Mouse (Mus musculus) thymus, adult 2 months (tissue): ENCODE results near the gene Pvalb. TPM values are rescaled to one million over a fixed set of nuclear protein-coding genes. Genes with fewer than 3 reads are reported as not detected.

Source experiments
- DNase-seq: peaks from one replicate; pipeline ENCODE4 v3.0.0; 2021
- H3K27ac ChIP-seq: fragments of 200-500 bp; 2 replicates; pipeline ENCODE4 v1.5.1; 2012; ENCODE audit warnings: low read length, control low read depth; ENCODE audit not compliant: control insufficient read depth, insufficient read depth
- H3K27me3 ChIP-seq: fragments of 200-500 bp; 2 replicates; pipeline ENCODE4 v1.6.1; 2012; ENCODE audit warnings: mild to moderate bottlenecking, low read length, moderate library complexity, mixed read lengths; ENCODE audit not compliant: control insufficient read depth, insufficient read depth
- H3K36me3 ChIP-seq: fragments of 200-500 bp; 2 replicates; pipeline ENCODE4 v1.6.1; 2012; ENCODE audit warnings: mild to moderate bottlenecking, low read length, moderate library complexity; ENCODE audit not compliant: control insufficient read depth, insufficient read depth
- H3K4me1 ChIP-seq: fragments of 200-500 bp; replicated peaks from 2 replicates; pipeline ENCODE4 v1.6.1; 2012; ENCODE audit warnings: low read length; ENCODE audit not compliant: control insufficient read depth, insufficient read depth
- H3K4me3 ChIP-seq: fragments of 200-500 bp; 2 replicates; pipeline ENCODE4 v1.5.1; 2012; ENCODE audit warnings: mild to moderate bottlenecking, low read length, control low read depth, moderate library complexity; ENCODE audit not compliant: control insufficient read depth, insufficient read depth
- CTCF ChIP-seq: fragments of 200-500 bp; IDR thresholded peaks from 2 replicates; pipeline ENCODE4 v1.5.1; 2012; ENCODE audit warnings: mild to moderate bottlenecking, control low read depth, low read length, moderate library complexity, borderline replicate concordance; ENCODE audit not compliant: control insufficient read depth, poor library complexity, insufficient read depth; ENCODE audit errors: extremely low read depth
- POLR2A ChIP-seq: fragments of 200-500 bp; IDR thresholded peaks from 2 replicates; pipeline ENCODE4 v1.6.1; 2012; ENCODE audit warnings: mild to moderate bottlenecking, low read length, control low read depth, moderate library complexity; ENCODE audit not compliant: control insufficient read depth, poor library complexity, insufficient read depth; ENCODE audit errors: extremely low read depth
- WGBS: fragments of 180-500 bp; shearing (Covaris S2); methylation state at CpG from one replicate; pipeline ENCODE4 v1.1.7; 2018; 5-methylcytosine and 5-hydroxymethylcytosine counted together
- polyA plus RNA-seq: library from polyadenylated mRNA; depleted of rRNA; stranded (reverse); fragments of >200 nt; gene quantifications from 2 replicates; pipeline ENCODE4 v1.2.3, GENCODE M21; 2012; rRNA removed

Pvalb gene
- polyA plus RNA-seq, 1 experiment = 0.71 TPM

- H3K4me1 ChIP-seq = no peaks in the 10 kb centered on the region
- no peak overlapping the region for H3K27ac ChIP-seq
- H3K4me3 ChIP-seq = no peak overlapping the region
- no peak for TF ChIP-seq CTCF
- no peak for TF ChIP-seq POLR2A
- 72% methylated on average over 11 of the region's 11 CpGs for WGBS
- H3K27me3 ChIP-seq = no peaks in the 10 kb centered on the region
- DNase-seq = no peak
- no peaks in the 10 kb centered on the region for H3K36me3 ChIP-seq
Measured at GRCm38 (mm10) chr15:78153045-78153775, 53.0 kb downstream of the Pvalb start.

GRCm38 (mm10) chr15:78148565-78148964, 57.6 kb downstream of the Pvalb start:
- WGBS = 64% methylated on average over 7 of the region's 7 CpGs
- H3K4me1 ChIP-seq = no peaks in the 10 kb centered on the region
- DNase-seq = no peak
- no peak for TF ChIP-seq CTCF
- no peak for TF ChIP-seq POLR2A
- H3K27me3 ChIP-seq = no peaks in the 10 kb centered on the region
- H3K27ac ChIP-seq = no peak overlapping the region
- H3K36me3 ChIP-seq = no peaks in the 10 kb centered on the region
- no peak overlapping the region for H3K4me3 ChIP-seq

Other genes with a start within 250 kb of the Pvalb start
- gene Foxred2, start 249.7 kb downstream of the Pvalb start, polyA plus RNA-seq = 9.7 and 12.8 TPM in 2 replicates
- gene Eif3d, start 235.6 kb downstream of the Pvalb start, polyA plus RNA-seq = 198 and 205 TPM in 2 replicates
- gene Cacng2, start 86.4 kb downstream of the Pvalb start, polyA plus RNA-seq = not detected in 2 replicates
- 63.3 and 97.2 TPM in 2 replicates for gene Ift27, start 32.3 kb downstream of the Pvalb start, polyA plus RNA-seq
- gene Ncf4, start 38.4 kb upstream of the Pvalb start, polyA plus RNA-seq = 17.6 and 27.9 TPM in 2 replicates
- 17.2 and 19.9 TPM in 2 replicates for gene Csf2rb2, start 99.3 kb upstream of the Pvalb start, polyA plus RNA-seq
- 35.0 and 38.3 TPM in 2 replicates for gene Csf2rb, start 119.4 kb upstream of the Pvalb start, polyA plus RNA-seq
- gene Tex33, start 189.5 kb upstream of the Pvalb start, polyA plus RNA-seq = 0.46 and 0.50 TPM in 2 replicates
- gene Tst, start 199.5 kb upstream of the Pvalb start, polyA plus RNA-seq = 44.5 and 58.0 TPM in 2 replicates
- gene Mpst, start 200.0 kb upstream of the Pvalb start, polyA plus RNA-seq = 188 and 195 TPM in 2 replicates
- 77.8 and 78.0 TPM in 2 replicates for gene Kctd17, start 222.2 kb upstream of the Pvalb start, polyA plus RNA-seq